Mouse (Mus musculus) skeletal muscle tissue, adult 2 months (tissue): ENCODE measurements around the gene Ly6f.
"Not testable (repeated sequence)": the region's sequence is repeated elsewhere in the genome, so short reads cannot be mapped to it uniquely, and the experiment has no call there.

Experiments used
- DNase-seq: peaks from one replicate; pipeline ENCODE4 v3.0.0-alpha.2; 2012; ENCODE audit warnings: low read depth, low spot score

The Ly6f gene

GRCm38 (mm10) chr15:75268121-75268520 is at the start of gene Ly6f:
Ly6f (plus strand) TSS chr15:75268421.
- no peak for DNase-seq

DNA sequence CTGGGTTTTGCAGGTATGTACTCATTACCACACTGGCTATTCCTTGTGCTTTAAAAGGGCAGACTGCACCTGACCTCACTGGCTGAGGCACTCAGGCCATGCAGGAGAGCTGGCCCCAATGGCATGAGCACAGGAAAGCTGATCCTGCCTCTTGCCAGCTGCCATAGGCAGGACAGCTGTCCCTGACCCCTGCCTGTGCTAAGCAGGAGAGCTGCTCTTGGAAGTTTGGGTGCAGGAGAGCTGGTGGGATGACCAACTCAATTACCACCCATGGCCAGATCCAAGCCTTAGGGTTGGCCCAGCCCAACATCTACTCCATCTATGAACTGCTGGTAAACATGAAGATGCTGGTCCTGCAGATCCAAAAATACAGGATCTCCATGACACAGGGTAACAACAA is 46.3 kb upstream of the Ly6f start:
- DNase-seq = no peak

DNA sequence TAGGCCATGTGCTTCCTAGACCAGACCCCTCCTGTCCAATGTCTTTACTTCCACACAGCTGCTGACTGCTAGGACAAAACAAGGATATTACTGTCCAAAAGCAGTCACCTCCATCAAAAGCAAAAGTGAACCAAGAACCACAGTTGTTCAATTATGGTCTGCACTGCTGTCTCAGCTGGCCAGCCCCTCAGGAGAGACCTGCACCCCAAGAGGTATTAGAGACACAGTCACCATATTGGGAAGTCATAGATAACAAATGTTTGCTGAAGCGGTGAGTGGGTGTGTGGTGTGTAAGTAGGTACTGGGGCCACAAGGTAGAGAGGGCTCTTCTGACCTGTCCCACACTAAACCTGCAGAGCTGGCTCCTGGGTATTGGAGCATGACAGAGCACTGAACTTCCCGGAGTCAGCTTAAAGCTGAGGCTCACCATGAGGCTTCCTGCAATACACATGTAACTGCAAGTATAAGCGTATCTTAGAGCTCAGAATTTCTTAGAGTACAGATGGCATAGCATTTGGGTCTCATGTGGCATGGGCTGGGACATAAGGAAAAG is 30.4 kb upstream of the Ly6f start:
- no peak for DNase-seq

GRCm38 (mm10) chr15:75240558-75240957 is 27.7 kb upstream of the Ly6f start:
- DNase-seq = no peak

DNA sequence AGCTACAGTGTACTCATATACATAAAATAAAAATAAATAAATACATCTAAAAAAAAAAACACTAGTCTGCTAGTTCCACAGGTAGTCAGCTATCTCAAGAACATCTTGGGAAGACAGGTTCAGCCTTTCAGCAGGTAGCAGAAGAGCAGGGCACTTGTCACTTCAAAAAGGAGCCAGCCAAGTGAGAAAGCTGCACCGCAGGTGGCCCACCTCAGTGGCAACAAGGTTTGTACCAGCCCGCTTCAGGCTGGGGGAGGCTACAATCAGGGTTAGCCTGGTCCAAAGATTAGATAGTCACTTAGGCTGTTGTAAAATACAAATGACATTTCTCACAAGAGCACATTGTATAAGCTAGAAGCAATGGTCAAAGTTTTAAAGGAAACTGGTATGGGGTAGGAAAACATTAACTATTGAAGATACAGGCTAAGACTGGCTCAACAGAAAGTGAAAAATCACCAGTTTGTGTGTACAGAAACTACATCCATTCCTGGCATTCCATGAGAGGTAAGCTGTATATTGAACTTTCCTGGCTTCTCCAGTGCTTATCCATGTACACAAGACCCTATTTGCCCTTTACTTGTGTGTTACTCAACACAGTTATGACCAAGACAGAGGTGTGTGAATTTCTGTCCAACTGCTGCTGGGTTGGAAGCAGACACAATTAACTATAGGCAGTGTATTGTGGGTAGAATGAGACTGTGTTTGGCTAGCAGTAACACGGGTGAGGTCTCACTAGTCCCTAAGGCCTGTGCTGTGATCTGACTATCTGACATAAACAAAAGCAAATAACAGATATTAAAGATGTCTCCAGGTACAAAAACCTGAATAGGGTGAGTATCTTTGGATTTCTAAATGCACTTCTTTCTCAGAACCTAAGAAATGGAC is 25.2 kb upstream of the Ly6f start:
- no peak for DNase-seq

DNA sequence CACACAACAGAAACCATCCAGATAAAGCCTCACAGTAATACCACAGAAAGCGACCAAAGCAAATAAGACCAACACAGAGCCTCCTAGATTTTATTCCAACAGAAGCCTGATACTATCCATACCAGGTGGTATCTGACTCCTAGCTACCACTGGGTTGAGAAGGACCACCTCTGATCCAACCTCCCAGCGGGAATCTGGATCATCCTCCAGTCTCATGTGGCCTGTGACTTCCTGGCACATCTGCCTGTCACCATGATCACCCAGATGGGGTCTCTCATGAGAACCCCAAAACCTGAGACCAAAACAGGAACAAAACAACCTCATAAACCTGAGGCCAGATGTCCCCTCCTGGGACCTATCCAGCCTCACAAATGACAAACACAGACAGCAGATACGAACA is 13.6 kb upstream of the Ly6f start:
- DNase-seq = no peak

- no peak for DNase-seq
Observed at GRCm38 (mm10) chr15:75265863-75266262, 2.4 kb upstream of the Ly6f start.

- DNase-seq = no peak
Observed at GRCm38 (mm10) chr15:75266626-75267025, 1.6 kb upstream of the Ly6f start.

GRCm38 (mm10) chr15:75268916-75269829 is 952 bp downstream of the Ly6f start:
- DNase-seq = no peak

DNA sequence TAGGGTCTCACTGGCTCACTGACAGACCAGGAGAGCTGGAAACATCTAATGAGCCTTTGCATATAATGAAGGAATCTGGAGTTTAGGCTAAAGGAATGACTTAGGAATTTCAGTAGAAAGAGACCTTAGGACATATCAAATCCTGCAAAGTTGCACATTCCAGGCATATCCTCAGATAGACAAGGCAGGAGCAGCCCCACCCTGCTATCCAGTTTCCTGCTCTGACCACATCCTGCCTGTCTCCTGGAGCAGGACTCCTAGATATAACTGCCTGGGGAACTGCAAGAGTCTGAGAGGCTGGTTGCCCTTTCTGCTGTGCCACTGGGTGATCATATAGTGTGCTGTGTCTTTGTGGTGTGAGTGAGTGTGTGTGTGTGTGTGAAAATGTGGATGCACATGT is 1.9 kb downstream of the Ly6f start:
- DNase-seq = no peak

DNA sequence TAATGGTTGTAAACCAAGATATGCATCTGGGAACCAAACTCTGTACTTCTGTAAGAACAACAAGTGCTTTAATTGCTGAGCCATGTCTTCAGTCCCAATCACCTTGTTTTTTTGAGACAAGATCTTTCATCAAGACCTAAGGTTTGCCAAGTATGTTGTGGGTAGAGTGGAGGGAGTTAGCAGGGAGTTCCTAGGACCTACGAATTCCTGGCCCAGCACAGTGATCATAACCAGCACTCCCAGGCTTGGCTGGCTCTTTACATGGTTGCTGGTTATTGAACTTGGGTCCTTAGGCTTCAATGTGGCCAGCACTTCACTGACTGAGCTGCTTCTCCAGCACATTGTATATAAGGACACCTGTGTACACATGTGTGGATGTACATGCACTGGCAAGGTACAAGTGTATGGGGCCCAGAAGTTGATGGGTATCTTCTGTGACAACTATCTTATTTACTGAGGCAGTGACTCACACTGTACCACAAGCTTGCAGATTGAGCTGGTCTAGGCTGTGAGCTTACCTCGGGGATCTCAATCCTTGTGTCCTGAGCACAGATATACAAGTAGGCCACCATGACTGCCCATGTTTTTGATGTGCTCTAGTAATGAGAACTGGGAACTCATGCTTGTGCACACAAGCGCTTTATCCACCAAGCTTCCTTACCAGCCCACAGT is 2.6 kb downstream of the Ly6f start:
- DNase-seq = no peak

GRCm38 (mm10) chr15:75271426-75271825 is 3.2 kb downstream of the Ly6f start:
- DNase-seq = no peak

GRCm38 (mm10) chr15:75271891-75272290 is 3.7 kb downstream of the Ly6f start:
- no peak for DNase-seq

DNA sequence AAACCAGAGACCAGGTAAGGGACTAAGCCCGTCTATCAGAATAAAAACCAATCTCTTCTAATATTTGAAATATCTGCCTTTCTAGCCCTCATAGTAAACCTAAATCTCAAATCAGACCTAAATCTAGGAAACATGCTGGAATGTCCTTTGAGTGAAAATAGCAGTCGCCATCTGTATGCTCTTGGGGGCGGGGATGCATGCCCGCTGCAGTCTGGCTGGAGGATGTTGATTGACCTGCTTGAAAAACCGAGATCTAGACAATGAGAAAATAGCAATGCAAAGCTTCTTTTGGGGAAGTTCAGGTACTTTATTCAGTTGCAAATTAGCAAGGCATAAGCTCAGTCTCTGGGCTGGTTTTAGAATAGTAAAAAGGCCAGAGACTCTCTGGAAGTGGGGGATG is 13.8 kb downstream of the Ly6f start:
- not testable (repeated sequence) for DNase-seq

DNA sequence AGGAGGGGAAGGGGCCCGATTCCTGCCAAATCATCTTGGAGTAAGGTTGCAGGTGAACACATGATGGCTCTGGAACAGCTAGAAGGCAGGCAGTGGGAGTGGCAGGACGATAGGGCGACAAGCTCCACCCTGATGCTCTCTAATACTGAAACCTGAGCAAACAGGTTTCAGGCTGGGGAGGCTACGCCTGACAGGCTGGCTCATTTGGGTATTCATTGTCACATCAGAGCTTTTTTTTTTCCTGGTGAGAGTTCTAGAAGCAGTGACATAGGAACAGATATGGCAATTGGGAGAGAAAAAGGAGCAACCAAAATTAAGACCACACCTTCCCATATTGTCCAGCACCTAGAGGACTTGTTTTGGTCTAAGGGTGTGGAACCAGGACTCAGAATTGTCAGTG is 18.3 kb downstream of the Ly6f start:
- DNase-seq = not testable (repeated sequence)

GRCm38 (mm10) chr15:75292377-75292776 is 24.2 kb downstream of the Ly6f start:
- DNase-seq = no peak

GRCm38 (mm10) chr15:75293873-75294385 is 25.7 kb downstream of the Ly6f start:
- no peak for DNase-seq

DNA sequence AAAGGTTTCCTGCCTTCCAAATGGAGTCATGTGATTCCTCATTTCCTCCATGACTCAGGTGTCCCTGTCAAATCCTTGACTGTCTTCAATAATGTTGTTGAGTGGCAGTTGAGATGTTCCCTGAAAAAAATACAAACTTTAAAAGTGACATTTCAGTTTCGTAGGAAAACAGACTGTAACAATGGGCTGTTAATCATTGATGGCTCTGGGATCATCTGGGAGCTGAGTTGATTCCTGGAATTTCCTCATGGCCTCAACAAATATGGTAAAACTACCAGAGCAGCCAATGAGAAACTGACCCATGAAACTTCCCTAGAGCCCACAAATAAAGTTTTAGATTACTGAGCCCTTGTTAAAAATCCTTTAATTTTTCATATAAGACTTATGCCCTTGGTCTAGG is 37.9 kb downstream of the Ly6f start:
- DNase-seq = no peak

- DNase-seq = no peak
Observed at GRCm38 (mm10) chr15:75309186-75309585, 41.0 kb downstream of the Ly6f start.

DNA sequence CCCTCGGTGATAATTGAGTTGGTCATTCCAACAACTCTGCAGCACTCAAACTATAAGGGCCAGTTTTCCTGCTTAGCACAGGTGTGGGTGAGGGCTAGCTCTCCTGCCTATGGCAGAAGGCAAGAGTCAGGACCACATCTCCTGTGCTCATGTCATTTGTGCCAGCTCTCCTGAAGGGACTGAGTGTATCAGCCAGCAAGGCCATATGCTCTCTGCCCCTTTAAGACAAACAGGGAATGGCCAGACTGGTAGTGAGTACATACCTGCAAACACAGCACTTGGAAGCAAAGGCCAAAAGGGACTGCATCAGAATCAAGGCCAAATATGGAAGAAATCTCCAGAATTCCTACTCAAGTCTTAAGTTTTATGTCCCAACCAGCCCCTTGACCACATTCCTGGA is 41.7 kb downstream of the Ly6f start:
- DNase-seq = no peak

DNA sequence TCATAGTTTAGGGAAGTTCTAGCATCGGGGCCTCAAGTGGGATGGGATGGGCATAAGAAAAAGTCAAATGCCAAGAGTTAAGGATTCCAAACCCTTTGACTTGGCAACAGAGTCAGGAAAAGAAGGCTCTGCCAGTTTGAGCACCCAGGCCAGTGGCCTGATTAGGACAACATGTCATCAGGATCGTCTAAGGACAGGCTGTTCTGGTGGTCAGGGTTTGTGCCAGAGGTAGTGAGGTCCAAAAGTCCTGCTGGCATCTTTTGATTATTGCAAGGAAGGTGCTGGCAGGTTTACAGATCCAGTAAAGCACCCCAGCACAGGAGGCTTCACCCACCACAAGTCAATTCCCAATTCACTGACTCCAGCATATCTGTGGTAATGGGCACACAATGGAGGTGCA is 46.2 kb downstream of the Ly6f start:
- no peak for DNase-seq
